Mouse (Mus musculus) heart, embryonic 15.5 days (tissue): ENCODE results near the gene Gm44790. TPM values are rescaled to one million over a fixed set of nuclear protein-coding genes. Genes with fewer than 3 reads are reported as not detected.

Source experiments
- ATAC-seq: fragments of 200-750 bp; cut with Nextera tagmentation; replicated peaks from 2 replicates; pipeline ENCODE4 v1.8.0; 2017; ENCODE audit warnings: low read depth, moderate TSS enrichment; ENCODE audit not compliant: insufficient number of reproducible peaks, insufficient read depth, low FRiP score
- H3K27ac ChIP-seq: fragments of 300-500 bp; sonication (generic); 2 replicates; pipeline ENCODE4 v1.5.1; 2015; ENCODE audit warnings: mild to moderate bottlenecking, inconsistent platforms
- H3K27me3 ChIP-seq: fragments of 300-500 bp; sonication (generic); 2 replicates; pipeline ENCODE4 v1.6.1; 2015; ENCODE audit warnings: inconsistent platforms
- H3K36me3 ChIP-seq: fragments of 300-500 bp; sonication (generic); 2 replicates; pipeline ENCODE4 v1.6.1; 2015; ENCODE audit warnings: mild to moderate bottlenecking, inconsistent platforms
- H3K4me1 ChIP-seq: fragments of 300-500 bp; sonication (generic); replicated peaks from 2 replicates; pipeline ENCODE4 v1.6.1; 2015; ENCODE audit warnings: inconsistent platforms
- H3K4me2 ChIP-seq: fragments of 300-500 bp; sonication (generic); 2 replicates; pipeline ENCODE4 v1.6.1; 2015; ENCODE audit warnings: inconsistent platforms, mild to moderate bottlenecking, moderate library complexity
- H3K4me3 ChIP-seq: fragments of 300-500 bp; sonication (generic); 2 replicates; pipeline ENCODE4 v1.5.1; 2015; ENCODE audit warnings: mild to moderate bottlenecking, inconsistent platforms
- H3K9ac ChIP-seq: fragments of 300-500 bp; sonication (generic); 2 replicates; pipeline ENCODE4 v1.6.1; 2015; ENCODE audit warnings: mild to moderate bottlenecking, inconsistent platforms
- H3K9me3 ChIP-seq: fragments of 300-500 bp; sonication (generic); replicated peaks from 2 replicates; pipeline ENCODE4 v1.6.1; 2016; ENCODE audit warnings: inconsistent platforms
- WGBS: fragments of 180-500 bp; shearing (Covaris S2); methylation state at CpG from one replicate; pipeline ENCODE4 v1.1.7; 2015; ENCODE audit warnings: mixed read lengths; 5-methylcytosine and 5-hydroxymethylcytosine counted together
- polyA plus RNA-seq: library from polyadenylated mRNA; unstranded; fragments of >200 nt; fragmentation: Nextera tagmentation; extraction: Ambion mirVana; gene quantifications from 2 replicates; pipeline ENCODE4 v1.2.1, GENCODE M21; 2015

The Gm44790 gene
- polyA plus RNA-seq, 1 experiment from 2014 or later, result not detected

DNA sequence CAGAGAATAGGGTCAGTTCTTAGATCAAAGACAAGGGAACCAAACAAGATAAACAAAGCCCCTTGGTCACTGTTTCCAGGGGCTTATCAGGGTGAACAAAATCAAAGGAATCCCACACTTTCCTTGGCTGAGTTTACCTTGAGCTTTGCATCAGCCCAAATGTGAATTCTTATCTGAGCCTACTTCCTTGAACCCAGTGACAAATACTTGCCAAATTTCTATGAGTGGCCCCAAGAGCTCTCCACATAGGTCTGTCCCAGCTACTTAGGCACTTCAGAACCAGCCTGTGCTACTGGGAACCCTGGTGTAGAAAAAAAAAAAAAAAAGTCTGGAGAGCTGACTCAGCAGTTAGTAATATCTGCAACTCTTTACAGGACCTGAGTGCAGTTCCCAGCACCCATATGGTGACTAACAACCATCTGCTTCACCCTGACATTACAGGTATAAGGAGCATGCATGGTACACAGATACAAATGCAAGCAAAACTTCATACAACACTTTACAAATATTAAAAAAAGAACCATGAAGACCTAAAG lies 48.3 kb downstream of the Gm44790 start:
- Histone ChIP-seq H3K27ac (peak overlapping the region; percentile 81), H3K9me3 (no peaks in the 10 kb centered on the region), H3K4me1 (peaks cover 66% of the 10 kb centered on the region), H3K9ac (no peak overlapping the region), H3K36me3 (peaks cover 3% of the 10 kb centered on the region), H3K4me3 (no peak overlapping the region), H3K27me3 (no peaks in the 10 kb centered on the region), H3K4me2 (no peak overlapping the region)
- no peak for ATAC-seq

DNA sequence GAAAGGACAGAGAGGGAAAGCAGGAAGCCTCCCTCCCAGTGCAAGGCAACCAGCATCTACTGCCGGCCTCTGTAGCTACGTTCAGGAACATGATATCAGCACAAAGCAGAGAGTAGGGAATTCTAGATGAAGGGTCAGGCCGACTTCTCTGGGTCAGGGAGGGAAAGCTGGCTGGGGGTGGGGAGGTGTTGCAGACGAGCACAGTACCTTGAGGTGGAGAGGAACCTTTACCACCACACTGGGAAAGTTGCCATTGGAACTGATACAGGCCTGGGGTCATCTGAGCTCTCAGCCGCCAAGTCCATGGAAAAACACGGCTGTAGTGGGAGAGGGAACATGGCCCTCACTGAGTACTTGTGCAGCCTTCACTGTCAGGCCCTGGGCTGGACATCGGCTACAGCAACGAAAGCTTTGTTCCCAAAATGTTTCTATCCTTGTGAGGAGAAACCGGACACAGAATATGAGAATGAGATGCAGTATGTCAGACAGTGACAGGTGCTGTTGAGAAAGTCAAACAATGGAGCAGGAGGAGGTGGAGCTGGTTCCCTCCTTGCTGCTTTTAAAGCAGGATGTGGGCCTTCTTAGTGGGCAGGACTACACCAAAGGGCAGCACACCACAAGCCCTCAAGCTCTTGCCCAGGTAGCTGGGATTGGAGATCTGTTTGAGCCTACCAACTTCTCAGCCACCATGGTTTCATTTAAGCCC lies 49.2 kb downstream of the Gm44790 start:
- Histone ChIP-seq H3K9me3 (no peaks in the 10 kb centered on the region), H3K4me3 (no peak overlapping the region), H3K4me2 (no peak overlapping the region), H3K27me3 (no peaks in the 10 kb centered on the region), H3K9ac (0 out of 2 replicates have a peak overlapping the region, but pooled peaks have one; percentile 3), H3K27ac (peak overlapping the region; percentile 81), H3K4me1 (peaks cover 74% of the 10 kb centered on the region), H3K36me3 (no peaks in the 10 kb centered on the region)
- WGBS, result 37% methylated on average over 9 of the region's 9 CpGs
- no peak for ATAC-seq

DNA sequence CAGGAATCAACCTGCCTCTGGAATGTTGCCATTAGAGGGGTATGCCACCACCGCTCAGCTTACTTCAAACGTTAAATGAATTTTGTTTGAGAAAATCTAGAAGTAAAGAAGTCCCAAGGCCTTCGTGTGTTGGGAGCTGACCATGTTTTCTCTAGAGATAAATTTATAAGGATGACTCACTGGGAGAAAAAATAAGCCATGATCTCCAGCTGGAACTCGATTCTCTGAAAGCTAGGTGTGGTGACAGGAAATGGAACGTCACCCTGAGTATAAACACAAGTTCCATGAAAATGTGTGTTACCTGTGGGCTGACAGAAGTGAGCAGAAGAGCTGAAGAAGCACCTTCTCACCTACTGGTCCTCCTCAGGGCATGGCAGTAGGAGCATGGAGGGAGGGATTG lies 50.5 kb downstream of the Gm44790 start:
- no peaks in the 10 kb centered on the region for H3K27me3 ChIP-seq
- 60% methylated on average over 5 of the region's 5 CpGs for WGBS
- H3K9ac ChIP-seq, result no peak overlapping the region
- no peak overlapping the region for H3K4me3 ChIP-seq
- peaks cover 80% of the 10 kb centered on the region for H3K4me1 ChIP-seq
- H3K36me3 ChIP-seq, result no peaks in the 10 kb centered on the region
- H3K4me2 ChIP-seq, result no peak overlapping the region
- H3K9me3 ChIP-seq, result no peaks in the 10 kb centered on the region
- ATAC-seq, result no peak
- no peak overlapping the region; the same call in 1 of the 2 replicates for H3K27ac ChIP-seq

DNA sequence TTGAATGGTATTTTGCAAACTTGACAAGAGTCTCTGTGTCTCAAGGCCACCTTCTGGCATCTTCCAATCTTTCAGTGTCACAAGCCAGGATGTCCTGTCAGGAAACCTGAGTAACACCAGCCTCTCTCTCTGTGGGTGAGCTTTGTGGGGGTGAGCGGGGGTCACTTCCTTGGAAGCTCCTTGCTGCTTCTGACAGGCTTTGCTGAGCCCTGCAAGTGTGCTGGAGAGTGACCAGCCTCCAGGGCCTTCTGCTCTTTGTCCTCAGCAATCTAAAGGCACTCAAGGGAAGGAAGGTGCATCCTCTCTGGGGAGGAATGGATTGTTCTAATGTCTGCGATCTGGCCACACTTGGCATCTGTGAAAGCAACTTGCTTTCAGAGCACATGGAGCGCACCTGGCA lies 52.9 kb downstream of the Gm44790 start:
- 61% methylated on average over 3 of the region's 3 CpGs for WGBS
- peak; percentile 44; the same call in 1 of the 2 replicates for ATAC-seq
- Histone ChIP-seq H3K27me3 (no peaks in the 10 kb centered on the region), H3K4me3 (no peak overlapping the region), H3K4me2 (no peak overlapping the region), H3K4me1 (peaks cover 68% of the 10 kb centered on the region), H3K27ac (peak overlapping the region; percentile 84), H3K9me3 (no peaks in the 10 kb centered on the region), H3K9ac (no peak overlapping the region), H3K36me3 (no peaks in the 10 kb centered on the region)

DNA sequence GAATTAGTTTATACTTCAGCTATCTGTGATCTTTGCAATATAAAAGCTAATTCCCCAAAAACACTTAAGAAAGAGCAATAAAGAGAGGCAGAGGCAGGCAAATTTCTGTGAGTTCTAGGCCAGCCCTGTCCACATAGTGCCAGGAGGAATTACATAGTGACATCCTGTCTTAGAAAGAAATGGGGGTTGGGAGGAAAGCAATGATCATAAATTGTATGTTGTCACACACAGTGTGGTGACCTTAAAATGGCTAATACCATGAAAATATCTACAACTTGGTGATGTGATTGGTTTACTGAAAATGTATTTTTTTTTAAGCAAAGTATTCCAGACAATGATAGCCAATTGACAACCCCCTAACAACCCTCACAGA lies 53.3 kb downstream of the Gm44790 start:
- peak overlapping the region; percentile 56 for H3K4me2 ChIP-seq

DNA sequence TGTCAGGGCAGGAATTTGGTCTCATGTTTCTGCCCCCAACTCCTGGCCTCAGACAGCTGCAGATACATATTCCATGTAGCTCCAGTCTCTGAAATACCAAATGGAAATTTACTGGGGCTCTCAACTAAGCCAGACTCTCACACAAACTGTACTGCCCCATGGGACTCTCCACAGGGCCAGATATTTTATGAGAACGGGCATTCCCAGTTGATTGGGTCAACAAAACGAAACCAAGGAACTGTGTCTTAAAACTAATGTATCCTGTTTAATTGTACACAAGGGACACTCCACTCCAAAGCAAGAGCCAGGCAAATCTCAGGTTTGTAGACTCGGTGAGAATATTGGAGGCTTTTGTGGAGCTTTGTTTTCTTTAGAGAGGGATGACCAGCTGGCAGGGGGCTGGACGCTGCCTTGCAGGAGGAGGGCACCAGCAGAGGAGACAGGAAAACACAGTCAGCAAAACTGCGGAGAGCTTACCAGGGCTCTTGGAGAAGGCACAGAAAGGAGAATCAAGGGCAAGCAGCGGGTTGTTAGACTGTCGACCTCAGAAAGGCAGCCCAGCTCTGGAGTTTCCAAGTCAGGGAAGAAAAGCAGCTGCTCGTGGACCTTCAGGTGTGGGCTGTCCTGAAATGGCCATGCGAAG lies 53.9 kb downstream of the Gm44790 start:
- Histone ChIP-seq H3K27ac (peak overlapping the region; percentile 84), H3K4me2 (peak overlapping the region; percentile 56), H3K4me3 (peak overlapping the region; percentile 13; the same call in 1 of the 2 replicates), H3K9ac (0 out of 2 replicates have a peak overlapping the region, but pooled peaks have one; percentile 32), H3K36me3 (no peaks in the 10 kb centered on the region), H3K4me1 (peaks cover 66% of the 10 kb centered on the region), H3K27me3 (no peaks in the 10 kb centered on the region), H3K9me3 (no peaks in the 10 kb centered on the region)
- 26% methylated on average over 9 of the region's 9 CpGs for WGBS
- no peak for ATAC-seq

More for the DNA sequence above, 53.3 kb downstream of the Gm44790 start:
- Histone ChIP-seq H3K27ac (peak overlapping the region; percentile 84), H3K4me3 (no peak overlapping the region), H3K4me1 (peaks cover 71% of the 10 kb centered on the region), H3K36me3 (no peaks in the 10 kb centered on the region), H3K9me3 (no peaks in the 10 kb centered on the region), H3K27me3 (no peaks in the 10 kb centered on the region), H3K9ac (no peak overlapping the region)
- ATAC-seq, result no peak

DNA sequence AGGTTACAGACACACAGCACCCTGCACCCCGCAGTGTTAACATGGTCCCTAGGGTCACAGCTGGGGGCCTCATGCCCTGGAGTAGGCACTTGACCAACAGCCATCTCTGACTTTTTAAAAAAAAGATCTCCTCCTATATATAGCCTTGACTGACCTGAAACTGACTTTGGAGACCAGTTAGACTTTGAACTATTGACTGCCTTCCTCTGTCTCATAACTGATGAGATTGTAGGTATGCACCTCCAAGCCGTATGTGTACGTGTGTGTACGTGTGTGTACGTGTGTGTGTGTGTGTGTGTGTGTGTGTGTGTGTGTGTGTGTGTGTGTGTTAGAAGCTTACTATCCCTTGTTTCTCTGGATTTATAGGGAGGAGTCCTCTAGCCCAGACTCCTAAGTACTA lies 55.4 kb downstream of the Gm44790 start:
- Histone ChIP-seq H3K9me3 (no peaks in the 10 kb centered on the region), H3K4me3 (no peak overlapping the region), H3K4me2 (no peak overlapping the region), H3K4me1 (peaks cover 55% of the 10 kb centered on the region), H3K36me3 (no peaks in the 10 kb centered on the region), H3K27me3 (no peaks in the 10 kb centered on the region), H3K27ac (no peak overlapping the region), H3K9ac (no peak overlapping the region)
- 80% methylated on average over 5 of the region's 5 CpGs for WGBS
- ATAC-seq, result no peak

- Histone ChIP-seq H3K9ac (no peak overlapping the region), H3K27me3 (no peaks in the 10 kb centered on the region), H3K9me3 (no peaks in the 10 kb centered on the region), H3K4me1 (peaks cover 29% of the 10 kb centered on the region), H3K4me3 (no peak overlapping the region), H3K27ac (no peak overlapping the region; the same call in 1 of the 2 replicates), H3K36me3 (no peaks in the 10 kb centered on the region), H3K4me2 (no peak overlapping the region)
- WGBS, result 79% methylated on average over 7 of the region's 7 CpGs
- ATAC-seq, result no peak
Observed at GRCm38 (mm10) chr6:86485943-86486640, 59.6 kb downstream of the Gm44790 start.

- Histone ChIP-seq H3K4me3 (peak overlapping the region; percentile 18), H3K27me3 (no peaks in the 10 kb centered on the region), H3K36me3 (no peaks in the 10 kb centered on the region), H3K9ac (peak overlapping the region; percentile 42), H3K4me2 (peak overlapping the region; percentile 50), H3K9me3 (no peaks in the 10 kb centered on the region), H3K4me1 (peaks cover 21% of the 10 kb centered on the region), H3K27ac (peak overlapping the region; percentile 92)
- 10% methylated on average over 24 of the region's 24 CpGs for WGBS
- peak; percentile 89 for ATAC-seq
Observed at GRCm38 (mm10) chr6:86487358-86488148, 61.1 kb downstream of the Gm44790 start.

DNA sequence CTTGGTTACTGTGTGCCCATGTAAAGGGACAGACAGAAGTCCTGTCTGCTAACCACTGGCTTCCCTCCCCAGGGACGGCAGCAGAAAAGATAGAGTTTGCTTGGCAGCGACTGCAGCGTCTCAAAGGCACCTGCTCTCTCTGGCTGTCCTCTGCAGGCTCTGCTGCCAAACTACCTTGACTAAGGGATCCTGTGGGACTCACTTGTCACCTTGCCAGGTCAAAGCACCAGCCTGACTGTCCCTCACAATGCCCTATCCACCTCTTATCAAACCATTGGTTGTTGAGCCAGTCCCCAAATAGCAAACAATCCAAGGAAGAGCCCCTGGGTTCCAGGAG lies 61.7 kb downstream of the Gm44790 start:
- H3K27me3 ChIP-seq, result no peaks in the 10 kb centered on the region
- ATAC-seq, result 0 out of 2 replicates have a peak, but pooled peaks have one; percentile 4
- H3K4me2 ChIP-seq, result peak overlapping the region; percentile 50
- WGBS, result 19% methylated on average over 3 of the region's 3 CpGs
- no peaks in the 10 kb centered on the region for H3K36me3 ChIP-seq
- peak overlapping the region; percentile 42 for H3K9ac ChIP-seq
- peak overlapping the region; percentile 92 for H3K27ac ChIP-seq
- no peaks in the 10 kb centered on the region for H3K9me3 ChIP-seq
- peaks cover 21% of the 10 kb centered on the region for H3K4me1 ChIP-seq
- peak overlapping the region; percentile 18; the same call in 1 of the 2 replicates for H3K4me3 ChIP-seq

GRCm38 (mm10) chr6:86489945-86490344 lies 63.5 kb downstream of the Gm44790 start:
- ATAC-seq, result no peak
- Histone ChIP-seq H3K27ac (no peak overlapping the region), H3K9ac (no peak overlapping the region), H3K27me3 (no peaks in the 10 kb centered on the region), H3K36me3 (no peaks in the 10 kb centered on the region), H3K4me1 (peaks cover 24% of the 10 kb centered on the region), H3K9me3 (no peaks in the 10 kb centered on the region), H3K4me2 (no peak overlapping the region), H3K4me3 (no peak overlapping the region)
- 93% methylated on average over 2 of the region's 2 CpGs for WGBS
